Mouse (Mus musculus) liver, embryonic 14.5 days (tissue): ENCODE measurements around the gene Unc80.

ENCODE experiments used
- CTCF ChIP-seq: IDR thresholded peaks from 2 replicates; pipeline ENCODE4 v1.5.1; 2016; ENCODE audit warnings: antibody characterized with exemption, low read depth, control low read depth
- EP300 ChIP-seq: IDR thresholded peaks from 2 replicates; pipeline ENCODE4 v1.6.1; 2016; ENCODE audit warnings: antibody characterized with exemption, low read depth

- no peak for TF ChIP-seq EP300
- no peak for TF ChIP-seq CTCF
These were observed 244.7 kb downstream of the Unc80 start for GRCm38 (mm10) chr1:66712859-66713258.
